Mouse (Mus musculus): ENCODE results near the gene Col4a2. TPM values are rescaled to one million over a fixed set of nuclear protein-coding genes. Genes with fewer than 3 reads are reported as not detected.

Gene Col4a2
- polyA plus RNA-seq, 1 experiment: 8.4 TPM

- no peak overlapping the region for H3K4me3 ChIP-seq (ENCODE audit: control insufficient read depth, low read depth, low read length)
- no peak overlapping the region for H3K27ac ChIP-seq (ENCODE audit: control insufficient read depth, insufficient read depth, low read depth, low read length)
- H3K36me3 ChIP-seq (ENCODE audit: control insufficient read depth, insufficient read depth, low read length): no peaks in the 10 kb centered on the region
- TF ChIP-seq POLR2A (IDR thresholded peaks at IDR 0.05; ENCODE audit: control insufficient read depth, low read depth, low read length): no peak
- no peak for TF ChIP-seq CTCF (IDR thresholded peaks at IDR 0.05; ENCODE audit: control insufficient read depth, insufficient read depth, insufficient replicate concordance, low read depth, low read length)
- H3K27me3 ChIP-seq (ENCODE audit: control insufficient read depth, insufficient read depth, low read length): no peaks in the 10 kb centered on the region
- H3K4me1 ChIP-seq (ENCODE audit: control insufficient read depth, insufficient read depth, low read length): no peaks in the 10 kb centered on the region
Observed at GRCm38 (mm10) chr8:11403813-11404212, 91.2 kb downstream of the Col4a2 start.

GRCm38 (mm10) chr8:11404614-11405013 is 92.0 kb downstream of the Col4a2 start:
- H3K4me3 ChIP-seq (ENCODE audit: control insufficient read depth, low read depth, low read length): no peak overlapping the region
- TF ChIP-seq POLR2A (IDR thresholded peaks at IDR 0.05; ENCODE audit: control insufficient read depth, low read depth, low read length): no peak
- TF ChIP-seq CTCF (IDR thresholded peaks at IDR 0.05; ENCODE audit: control insufficient read depth, insufficient read depth, insufficient replicate concordance, low read depth, low read length): no peak
- no peak overlapping the region for H3K27ac ChIP-seq (ENCODE audit: control insufficient read depth, insufficient read depth, low read depth, low read length)
- no peaks in the 10 kb centered on the region for H3K36me3 ChIP-seq (ENCODE audit: control insufficient read depth, insufficient read depth, low read length)
- no peaks in the 10 kb centered on the region for H3K27me3 ChIP-seq (ENCODE audit: control insufficient read depth, insufficient read depth, low read length)
- no peaks in the 10 kb centered on the region for H3K4me1 ChIP-seq (ENCODE audit: control insufficient read depth, insufficient read depth, low read length)

- no peaks in the 10 kb centered on the region for H3K27me3 ChIP-seq (ENCODE audit: control insufficient read depth, insufficient read depth, low read length)
- no peaks in the 10 kb centered on the region for H3K36me3 ChIP-seq (ENCODE audit: control insufficient read depth, insufficient read depth, low read length)
- H3K4me1 ChIP-seq (ENCODE audit: control insufficient read depth, insufficient read depth, low read length): no peaks in the 10 kb centered on the region
- no peak overlapping the region for H3K27ac ChIP-seq (ENCODE audit: control insufficient read depth, insufficient read depth, low read depth, low read length)
- TF ChIP-seq POLR2A (IDR thresholded peaks at IDR 0.05; ENCODE audit: control insufficient read depth, low read depth, low read length) (no peak), CTCF (IDR thresholded peaks at IDR 0.05; ENCODE audit: control insufficient read depth, insufficient read depth, insufficient replicate concordance, low read depth, low read length) (no peak)
- H3K4me3 ChIP-seq (ENCODE audit: control insufficient read depth, low read depth, low read length): no peak overlapping the region
Observed at GRCm38 (mm10) chr8:11405722-11406481, 93.3 kb downstream of the Col4a2 start.

- H3K27ac ChIP-seq (ENCODE audit: control insufficient read depth, insufficient read depth, low read depth, low read length): no peak overlapping the region
- TF ChIP-seq CTCF (IDR thresholded peaks at IDR 0.05; ENCODE audit: control insufficient read depth, insufficient read depth, insufficient replicate concordance, low read depth, low read length): no peak
- TF ChIP-seq POLR2A (IDR thresholded peaks at IDR 0.05; ENCODE audit: control insufficient read depth, low read depth, low read length): no peak
- no peaks in the 10 kb centered on the region for H3K27me3 ChIP-seq (ENCODE audit: control insufficient read depth, insufficient read depth, low read length)
- H3K4me1 ChIP-seq (ENCODE audit: control insufficient read depth, insufficient read depth, low read length): no peaks in the 10 kb centered on the region
- H3K4me3 ChIP-seq (ENCODE audit: control insufficient read depth, low read depth, low read length): no peak overlapping the region
- no peaks in the 10 kb centered on the region for H3K36me3 ChIP-seq (ENCODE audit: control insufficient read depth, insufficient read depth, low read length)
Observed at GRCm38 (mm10) chr8:11411504-11412124, 99.0 kb downstream of the Col4a2 start.

- Histone ChIP-seq H3K27me3 (ENCODE audit: control insufficient read depth, insufficient read depth, low read length) (no peaks in the 10 kb centered on the region), H3K27ac (ENCODE audit: control insufficient read depth, insufficient read depth, low read depth, low read length) (no peak overlapping the region), H3K4me3 (ENCODE audit: control insufficient read depth, low read depth, low read length) (no peak overlapping the region), H3K4me1 (ENCODE audit: control insufficient read depth, insufficient read depth, low read length) (no peaks in the 10 kb centered on the region), H3K36me3 (ENCODE audit: control insufficient read depth, insufficient read depth, low read length) (no peaks in the 10 kb centered on the region)
- TF ChIP-seq POLR2A (IDR thresholded peaks at IDR 0.05; ENCODE audit: control insufficient read depth, low read depth, low read length) (no peak), CTCF (IDR thresholded peaks at IDR 0.05; ENCODE audit: control insufficient read depth, insufficient read depth, insufficient replicate concordance, low read depth, low read length) (no peak)
Observed at GRCm38 (mm10) chr8:11412450-11412849, 99.8 kb downstream of the Col4a2 start.

- Histone ChIP-seq H3K4me3 (ENCODE audit: control insufficient read depth, low read depth, low read length) (no peak overlapping the region), H3K27me3 (ENCODE audit: control insufficient read depth, insufficient read depth, low read length) (no peaks in the 10 kb centered on the region), H3K27ac (ENCODE audit: control insufficient read depth, insufficient read depth, low read depth, low read length) (no peak overlapping the region), H3K36me3 (ENCODE audit: control insufficient read depth, insufficient read depth, low read length) (no peaks in the 10 kb centered on the region), H3K4me1 (ENCODE audit: control insufficient read depth, insufficient read depth, low read length) (no peaks in the 10 kb centered on the region)
- TF ChIP-seq POLR2A (IDR thresholded peaks at IDR 0.05; ENCODE audit: control insufficient read depth, low read depth, low read length) (no peak), CTCF (IDR thresholded peaks at IDR 0.05; ENCODE audit: control insufficient read depth, insufficient read depth, insufficient replicate concordance, low read depth, low read length) (no peak)
Observed at GRCm38 (mm10) chr8:11414304-11414703, 101.7 kb downstream of the Col4a2 start.

GRCm38 (mm10) chr8:11415089-11415488 is 102.5 kb downstream of the Col4a2 start:
- TF ChIP-seq CTCF (IDR thresholded peaks at IDR 0.05; ENCODE audit: control insufficient read depth, insufficient read depth, insufficient replicate concordance, low read depth, low read length) (no peak), POLR2A (IDR thresholded peaks at IDR 0.05; ENCODE audit: control insufficient read depth, low read depth, low read length) (no peak)
- H3K36me3 ChIP-seq (ENCODE audit: control insufficient read depth, insufficient read depth, low read length): no peaks in the 10 kb centered on the region
- H3K4me3 ChIP-seq (ENCODE audit: control insufficient read depth, low read depth, low read length): no peak overlapping the region
- no peaks in the 10 kb centered on the region for H3K4me1 ChIP-seq (ENCODE audit: control insufficient read depth, insufficient read depth, low read length)
- H3K27me3 ChIP-seq (ENCODE audit: control insufficient read depth, insufficient read depth, low read length): no peaks in the 10 kb centered on the region
- no peak overlapping the region for H3K27ac ChIP-seq (ENCODE audit: control insufficient read depth, insufficient read depth, low read depth, low read length)
